Mouse (Mus musculus) myocyte (in vitro differentiated cells): ENCODE data around the gene Sox6.

ENCODE experiments used
- CEBPB ChIP-seq: IDR thresholded peaks from 2 replicates; pipeline ENCODE4 v1.6.1; 2011; ENCODE audit warnings: mild to moderate bottlenecking, moderate library complexity; ENCODE audit not compliant: poor library complexity, insufficient read depth, severe bottlenecking
- E2F4 ChIP-seq: IDR thresholded peaks from one replicate; pipeline ENCODE4 v1.6.1; 2011; ENCODE audit warnings: mild to moderate bottlenecking, control low read depth, moderate library complexity; ENCODE audit not compliant: insufficient read depth
- MAX ChIP-seq: IDR thresholded peaks from one replicate; pipeline ENCODE4 v1.6.1; 2011; ENCODE audit warnings: low read depth, mild to moderate bottlenecking, control low read depth
- MYOD1 ChIP-seq, 3 experiments: IDR thresholded peaks; one replicate each; pipeline ENCODE4 v1.6.1; 2011; ENCODE audit warnings: control low read depth in 2 of 3, low read depth in 2 of 3, mild to moderate bottlenecking in 2 of 3, moderate library complexity in 1 of 3; ENCODE audit not compliant: insufficient read length in 2 of 3, control insufficient read depth in 1 of 3
- MYOG ChIP-seq, 3 experiments: IDR thresholded peaks; one replicate each; pipeline ENCODE4 v1.6.1; 2011; ENCODE audit warnings: control low read depth in 2 of 3, low read depth in 2 of 3, mild to moderate bottlenecking in 2 of 3; ENCODE audit not compliant: insufficient read length in 2 of 3, control insufficient read depth in 1 of 3, insufficient read depth in 1 of 3
- POLR2A ChIP-seq: IDR thresholded peaks from one replicate; pipeline ENCODE4 v1.6.1; 2011; ENCODE audit warnings: low read depth, mild to moderate bottlenecking, control low read depth, moderate library complexity; ENCODE audit not compliant: insufficient read length
- POLR2AphosphoS2 ChIP-seq: IDR thresholded peaks from one replicate; pipeline ENCODE4 v1.6.1; 2011; ENCODE audit warnings: low read depth, control low read depth; ENCODE audit not compliant: insufficient read length
- REST ChIP-seq: IDR thresholded peaks from one replicate; pipeline ENCODE4 v1.6.1; 2011; ENCODE audit warnings: mild to moderate bottlenecking, control low read depth, moderate library complexity; ENCODE audit not compliant: insufficient read depth, insufficient read length
- TCF12 ChIP-seq: IDR thresholded peaks from one replicate; pipeline ENCODE4 v1.6.1; 2011; ENCODE audit warnings: mild to moderate bottlenecking, control low read depth; ENCODE audit not compliant: poor library complexity, insufficient read depth, severe bottlenecking
- TCF3 ChIP-seq: IDR thresholded peaks from one replicate; pipeline ENCODE4 v1.6.1; 2011; ENCODE audit warnings: low read depth, control low read depth; ENCODE audit not compliant: insufficient read length
- USF1 ChIP-seq: IDR thresholded peaks from one replicate; pipeline ENCODE4 v1.6.1; 2011; ENCODE audit warnings: low read depth, mild to moderate bottlenecking, control low read depth, moderate library complexity

DNA sequence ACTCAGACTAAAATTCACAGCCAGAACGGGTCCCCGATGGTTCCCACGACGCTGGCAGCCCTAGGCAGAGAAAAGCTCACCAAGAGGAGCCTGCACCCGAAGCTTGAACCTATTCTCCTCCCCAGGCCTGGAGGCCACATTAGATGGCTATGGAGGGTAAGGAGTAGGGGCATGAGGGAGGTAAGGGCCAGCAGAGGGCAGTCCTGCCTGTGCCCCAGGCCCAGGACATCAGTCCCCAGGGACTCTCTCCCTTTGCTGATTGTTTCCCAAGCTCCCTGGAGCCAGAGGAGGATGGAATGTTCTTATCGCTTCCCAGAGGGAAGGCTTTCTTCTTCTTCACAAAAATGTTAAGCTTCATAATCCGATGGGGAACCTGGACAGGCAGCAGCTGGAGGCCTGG, 615.8 kb downstream of the Sox6 start:
- TF ChIP-seq POLR2A (no peak), TCF12 (no peak), MYOD1 (IDR thresholded peaks at IDR 0.05; ENCODE audit: control insufficient read depth in 1 of 3, insufficient read length in 2 of 3, low read depth in 2 of 3) (no peak), CEBPB (no peak), USF1 (no peak), POLR2AphosphoS2 (no peak), MAX (no peak), E2F4 (no peak), MYOG (IDR thresholded peaks at IDR 0.05; ENCODE audit: control insufficient read depth in 1 of 3, insufficient read depth in 1 of 3, insufficient read length in 2 of 3, low read depth in 2 of 3) (no peak), REST (no peak), TCF3 (no peak)
